Mouse (Mus musculus): ENCODE measurements around the gene Rmnd5a.
A peak's percentile ranks its signal among the peaks of the same experiment; 100 is the strongest.

Gene Rmnd5a

DNA sequence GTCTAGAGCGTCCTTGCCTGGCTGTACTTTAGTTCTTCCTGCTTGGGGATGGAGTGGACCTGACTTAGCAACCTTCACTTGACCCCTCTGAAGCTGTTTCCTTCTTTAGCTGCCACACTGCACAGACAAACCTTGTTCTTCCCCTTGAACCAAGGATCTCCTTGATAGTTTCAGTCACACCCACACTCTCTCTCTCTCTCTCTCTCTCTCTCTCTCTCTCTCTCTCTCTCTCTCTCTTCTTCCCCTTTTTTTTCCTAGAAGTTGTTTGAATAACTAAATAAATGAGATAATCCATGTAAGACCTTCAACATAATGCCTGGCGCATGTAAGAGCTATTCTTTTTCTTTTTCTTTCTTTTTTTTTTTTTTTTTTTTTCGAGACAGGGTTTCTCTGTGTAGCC is 1.7 kb upstream of the Rmnd5a start:
- no peak for DNase-seq (ENCODE audit: low read depth, low spot score)

DNA sequence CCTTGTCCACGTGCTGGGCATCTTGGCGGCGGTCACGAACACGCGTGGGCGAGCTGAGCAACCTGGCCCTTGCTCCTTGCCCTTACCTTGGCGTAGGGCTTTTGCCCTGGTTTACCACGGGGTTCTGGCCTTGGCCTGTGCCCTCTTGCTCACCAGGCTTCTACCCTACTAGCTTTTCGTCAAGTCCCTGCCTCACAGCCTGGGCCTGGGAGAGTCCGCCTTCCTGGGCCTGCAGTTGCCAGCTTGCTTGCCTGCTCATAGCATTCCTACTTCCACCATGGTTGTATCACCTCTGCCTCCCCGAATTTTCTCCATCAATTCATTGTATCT is 779 bp upstream of the Rmnd5a start:
- no peak for DNase-seq (ENCODE audit: low read depth, low spot score)

- no peak for DNase-seq (ENCODE audit: low read depth, low spot score)
These were observed 283 bp downstream of the Rmnd5a start for GRCm38 (mm10) chr6:71440217-71440491.

GRCm38 (mm10) chr6:71439506-71440216 is 776 bp downstream of the Rmnd5a start:
- DNase-seq (ENCODE audit: low read depth, low spot score), result peak; percentile 65

DNA sequence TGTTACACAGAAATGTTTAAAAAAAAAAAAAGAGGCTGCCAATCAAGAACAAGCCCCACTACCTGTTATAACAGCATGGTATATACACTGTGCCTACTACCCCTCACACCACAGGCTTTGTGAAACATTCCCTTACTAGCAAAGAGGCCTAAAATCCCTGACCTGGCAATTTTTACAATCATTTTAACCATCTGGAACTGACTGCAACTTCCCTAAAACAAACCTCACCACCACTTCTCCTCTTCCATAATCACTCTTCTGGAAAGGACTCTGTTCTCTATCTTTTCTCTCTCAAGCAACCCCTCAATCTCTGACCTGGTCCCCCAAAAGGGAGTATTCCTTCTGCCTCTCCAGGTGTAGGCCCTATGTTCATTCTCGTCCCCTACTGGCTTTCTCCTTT is 2.4 kb downstream of the Rmnd5a start:
- no peak for DNase-seq (ENCODE audit: low read depth, low spot score)

GRCm38 (mm10) chr6:71427996-71428725 is 12.3 kb downstream of the Rmnd5a start:
- no peak for DNase-seq (ENCODE audit: low read depth, low spot score)

GRCm38 (mm10) chr6:71425681-71426080 is 14.8 kb downstream of the Rmnd5a start:
- no peak for DNase-seq (ENCODE audit: low read depth, low spot score)

GRCm38 (mm10) chr6:71423116-71423515 is 17.3 kb downstream of the Rmnd5a start:
- DNase-seq (ENCODE audit: low read depth, low spot score), result no peak

DNA sequence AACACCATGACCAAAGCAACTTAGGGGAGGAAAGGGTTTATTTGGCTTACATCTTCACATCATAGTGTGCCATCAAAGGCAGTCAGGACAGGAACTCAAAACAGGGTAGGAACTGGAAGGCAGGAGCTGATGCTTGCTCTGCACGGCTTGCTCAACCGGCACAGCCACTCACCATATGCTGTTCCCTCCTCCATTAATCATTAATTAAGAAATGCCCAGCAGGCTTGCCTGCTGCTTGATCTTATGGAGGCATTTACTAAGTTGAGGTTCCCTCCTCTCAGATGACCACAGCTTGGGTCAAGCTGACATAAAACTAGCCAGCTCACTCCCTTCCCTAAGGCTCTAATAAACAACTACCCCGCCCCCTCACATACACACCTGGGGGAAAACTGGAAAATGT is 18.3 kb downstream of the Rmnd5a start:
- no peak for DNase-seq (ENCODE audit: low read depth, low spot score)

DNA sequence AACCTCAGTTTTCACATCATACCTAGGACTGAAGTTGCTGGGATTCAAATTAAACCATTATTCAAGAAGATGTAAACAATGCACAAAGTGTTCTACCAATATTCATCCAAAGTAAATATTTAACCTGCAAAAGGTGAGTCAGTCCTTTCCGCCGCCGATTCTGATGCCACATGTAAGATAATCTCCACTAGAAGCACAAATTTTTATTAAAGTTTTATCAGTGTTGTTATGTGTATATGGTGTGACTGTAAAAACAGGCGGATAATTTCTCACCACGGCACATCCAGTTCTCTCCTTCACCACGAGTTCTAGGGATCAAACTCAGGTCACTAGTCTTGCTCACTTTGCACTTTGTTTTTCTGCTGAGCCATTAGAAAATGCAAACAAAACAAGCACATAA is 19.6 kb downstream of the Rmnd5a start:
- no peak for DNase-seq (ENCODE audit: low read depth, low spot score)

- DNase-seq (ENCODE audit: low read depth, low spot score), result no peak
These were observed 21.6 kb downstream of the Rmnd5a start for GRCm38 (mm10) chr6:71418874-71419273.

- no peak for DNase-seq (ENCODE audit: low read depth, low spot score)
These were observed 25.0 kb downstream of the Rmnd5a start for GRCm38 (mm10) chr6:71415446-71415845.

GRCm38 (mm10) chr6:71414624-71415023 is 25.8 kb downstream of the Rmnd5a start:
- DNase-seq (ENCODE audit: low read depth, low spot score), result no peak

DNA sequence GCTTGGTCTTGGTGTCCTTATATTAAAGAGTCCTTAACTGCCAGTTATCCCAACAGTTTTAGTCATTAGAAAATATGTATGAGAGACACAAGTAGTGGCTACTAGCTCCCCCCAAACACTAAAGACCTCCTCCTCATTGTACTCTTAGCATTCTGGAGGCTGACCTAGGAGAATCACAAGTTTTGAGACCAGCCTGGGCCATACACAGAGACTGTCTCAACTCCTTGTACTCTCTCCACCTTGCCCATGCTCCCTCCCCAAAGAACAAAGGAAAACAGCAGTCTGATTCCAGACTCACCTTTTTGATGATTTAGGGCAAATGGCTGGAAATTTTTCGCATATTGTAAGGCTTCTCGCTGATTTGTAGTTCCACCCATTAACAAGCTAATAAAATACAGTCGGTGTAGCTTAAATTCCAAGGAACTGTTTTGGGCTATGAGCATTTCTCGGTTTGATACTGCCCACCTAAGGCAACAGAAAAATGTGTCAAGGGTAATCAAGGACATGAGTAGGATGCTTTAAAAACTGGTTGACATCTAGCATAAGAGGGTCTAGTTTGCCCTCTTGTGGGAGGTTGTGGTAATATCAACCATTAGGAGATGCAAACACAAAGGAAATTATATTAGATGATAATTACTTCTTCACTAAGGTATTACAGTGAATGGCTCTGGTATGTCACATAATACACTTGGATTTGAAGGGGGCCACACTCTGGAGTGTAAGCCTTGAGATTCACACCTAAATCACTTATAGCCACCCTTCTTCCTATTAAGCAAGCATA is 41.4 kb downstream of the Rmnd5a start:
- DNase-seq (ENCODE audit: low read depth, low spot score), result peak; percentile 57

GRCm38 (mm10) chr6:71396761-71397160 is 43.7 kb downstream of the Rmnd5a start:
- no peak for DNase-seq (ENCODE audit: low read depth, low spot score)

GRCm38 (mm10) chr6:71396016-71396415 is 44.4 kb downstream of the Rmnd5a start:
- no peak for DNase-seq (ENCODE audit: low read depth, low spot score)

- DNase-seq (ENCODE audit: low read depth, low spot score), result no peak
These were observed 49.9 kb downstream of the Rmnd5a start for GRCm38 (mm10) chr6:71390496-71390895.

- DNase-seq (ENCODE audit: low read depth, low spot score), result no peak
These were observed 58.8 kb downstream of the Rmnd5a start for GRCm38 (mm10) chr6:71381654-71382053.

DNA sequence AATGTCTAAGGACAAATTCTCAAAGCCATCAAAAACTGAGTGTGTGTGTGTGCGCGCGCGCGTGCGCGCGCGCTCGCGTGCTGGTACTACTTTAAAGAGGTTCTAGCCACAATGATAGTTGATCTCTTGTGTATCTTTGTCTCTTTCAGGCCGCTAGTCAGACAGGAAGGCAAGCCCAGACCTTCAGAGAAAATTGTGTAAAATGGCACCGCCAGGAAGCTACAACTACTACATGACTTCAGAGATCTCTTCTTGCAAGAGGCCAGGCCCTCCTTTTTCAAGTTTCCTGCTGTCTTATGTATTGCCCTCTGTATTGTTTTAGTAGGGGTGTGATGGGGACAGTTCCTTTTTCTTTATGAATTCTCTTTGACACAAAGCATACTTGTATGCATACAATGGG is 63.7 kb downstream of the Rmnd5a start:
- DNase-seq (ENCODE audit: low read depth, low spot score), result no peak

- no peak for DNase-seq (ENCODE audit: low read depth, low spot score)
These were observed 65.5 kb downstream of the Rmnd5a start for GRCm38 (mm10) chr6:71374921-71375320.

DNA sequence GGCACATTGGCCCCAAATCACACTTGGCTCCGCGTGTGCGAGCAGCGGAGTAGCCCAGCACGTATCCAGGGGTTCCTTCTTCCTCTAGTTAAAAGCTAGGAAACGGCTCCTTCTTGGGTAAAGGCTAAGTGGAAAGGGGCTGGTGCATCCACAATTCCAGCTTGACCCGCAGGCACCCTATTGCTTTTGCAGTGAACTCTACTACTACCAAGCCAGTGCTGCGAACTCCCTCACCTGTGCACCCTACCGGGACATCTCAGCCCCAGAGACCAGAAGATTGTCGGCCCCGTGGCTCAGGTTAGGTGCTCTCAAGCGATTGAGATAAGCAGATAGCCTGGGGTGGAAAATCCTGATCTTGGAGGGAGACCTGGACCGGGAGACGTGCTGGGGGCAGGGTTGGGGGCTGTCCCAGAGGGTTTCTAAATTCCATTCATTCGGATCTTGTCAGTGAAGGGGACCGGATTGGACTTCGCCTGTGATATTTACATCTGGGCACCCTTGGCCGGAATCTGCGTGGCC is 66.1 kb downstream of the Rmnd5a start:
- DNase-seq (ENCODE audit: low read depth, low spot score), result no peak

GRCm38 (mm10) chr6:71373249-71373775 is 67.1 kb downstream of the Rmnd5a start, which contains the start of gene Cd8a:
Cd8a (plus strand) TSS chr6:71373427.
- DNase-seq (ENCODE audit: low read depth, low spot score), result no peak

Data from R1 (cell line).